Comparison of ENCODE assay signal across 8 mouse cellular contexts in genomic region chr2:92947981-92948698, GRCm38 (mm10). TPM values are rescaled to one million over a fixed set of nuclear protein-coding genes. Genes with fewer than 3 reads are reported as not detected.
DNase-seq lines count a peak whose midpoint lies in the region; ATAC-seq and TF ChIP-seq lines count a peak whose summit lies in the region.

No protein-coding gene starts in this region.

- peaks cover 37% of the 10 kb centered on the region for H3K4me1 ChIP-seq in cerebellum, adult 2 months (ENCODE audit: control insufficient read depth, insufficient read depth, low read length)
- peaks cover 5 to 17% of the 10 kb centered on the region in 2 experiments; a peak in 3 of 4 replicates for H3K4me1 ChIP-seq in heart, embryonic 14.5 days (ENCODE audit: control insufficient read depth in 2 of 2, insufficient read depth in 2 of 2, low read length in 2 of 2)
- H3K4me1 ChIP-seq in midbrain, embryonic 16.5 days (ENCODE audit: control insufficient read depth, insufficient read depth, low read length), result peaks cover 8% of the 10 kb centered on the region

- 16% methylated on average over 12 of the region's 12 CpGs for WGBS in cerebellum, adult 2 months
- 7% methylated on average over 12 of the region's 12 CpGs for WGBS in heart, embryonic 14.5 days
- WGBS in midbrain, embryonic 16.5 days, result 15% methylated on average over 12 of the region's 12 CpGs

- no peak for ATAC-seq in heart, embryonic 14.5 days (ENCODE audit: insufficient number of reproducible peaks, insufficient read depth, low FRiP score, low read depth)
- ATAC-seq in midbrain, embryonic 16.5 days, result no peak

- H3K27ac ChIP-seq in cerebellum, adult 2 months (ENCODE audit: insufficient read depth, low read length), result no peak overlapping the region
- no peak overlapping the region for H3K27ac ChIP-seq in heart, embryonic 14.5 days (replicated peaks in 1 of 2; ENCODE audit: control insufficient read depth in 1 of 2, insufficient read depth in 1 of 2, low read depth in 2 of 2, low read length in 2 of 2)
- peak overlapping the region; percentile 25; the same call in 1 of the 2 replicates for H3K27ac ChIP-seq in midbrain, embryonic 16.5 days (ENCODE audit: low read length)

- TF ChIP-seq POLR2A in cerebellum, adult 2 months (IDR thresholded peaks at IDR 0.05; ENCODE audit: borderline replicate concordance, insufficient read depth, low read length), result no peak

- no peak overlapping the region for H3K9ac ChIP-seq in heart, embryonic 14.5 days (ENCODE audit: low read length)
- H3K9ac ChIP-seq in midbrain, embryonic 16.5 days (ENCODE audit: low read depth, low read length), result 0 out of 2 replicates have a peak overlapping the region, but pooled peaks have one; percentile 11

- no peaks in the 10 kb centered on the region for H3K36me3 ChIP-seq in heart, embryonic 14.5 days (ENCODE audit: control insufficient read depth, insufficient read depth, low read length)
- no peaks in the 10 kb centered on the region for H3K36me3 ChIP-seq in midbrain, embryonic 16.5 days (ENCODE audit: control insufficient read depth, insufficient read depth, low read length)

- H3K9me3 ChIP-seq in heart, embryonic 14.5 days (ENCODE audit: control insufficient read depth, low read length), result no peaks in the 10 kb centered on the region
- no peaks in the 10 kb centered on the region for H3K9me3 ChIP-seq in midbrain, embryonic 16.5 days (replicated peaks; ENCODE audit: control insufficient read depth, low read length, poor library complexity, severe bottlenecking)

- H3K4me3 ChIP-seq in cerebellum, adult 2 months (replicated peaks; ENCODE audit: insufficient read depth, low read depth, low read length), result no peak overlapping the region
- no peak overlapping the region for H3K4me3 ChIP-seq in heart, embryonic 14.5 days (ENCODE audit: control insufficient read depth in 1 of 2, insufficient read depth in 1 of 2, low read depth in 1 of 2, low read length in 2 of 2)
- H3K4me3 ChIP-seq in midbrain, embryonic 16.5 days (ENCODE audit: low read depth, low read length), result no peak overlapping the region

- no peak for TF ChIP-seq CTCF in cerebellum, adult 2 months (IDR thresholded peaks at IDR 0.05; ENCODE audit: borderline replicate concordance, insufficient read depth, low read depth, low read length)

- no peaks in the 10 kb centered on the region for H3K27me3 ChIP-seq in cerebellum, adult 2 months (ENCODE audit: control insufficient read depth, insufficient read depth, low read length)
- 0 out of 2 replicates have a peak, but pooled peaks cover 9% of the 10 kb centered on the region for H3K27me3 ChIP-seq in heart, embryonic 14.5 days (ENCODE audit: control insufficient read depth, insufficient read depth, low read length)
- no peaks in the 10 kb centered on the region for H3K27me3 ChIP-seq in midbrain, embryonic 16.5 days (ENCODE audit: control insufficient read depth, insufficient read depth, low read depth, low read length)

- peak overlapping the region; percentile 8; the same call in 1 of the 2 replicates for H3K4me2 ChIP-seq in heart, embryonic 14.5 days (ENCODE audit: low read length)
- no peak overlapping the region for H3K4me2 ChIP-seq in midbrain, embryonic 16.5 days (ENCODE audit: low read length)

- DNase-seq in cerebellum, adult 9-10 months, result peak; percentile 36
- no peak for DNase-seq in cerebellum, adult 2 months
- DNase-seq in right cerebral cortex, adult 18-20 months, result peak; percentile 67
- no peak for DNase-seq in right cerebral cortex, postnatal 10 days (ENCODE audit: low spot score in 2 of 2)
- DNase-seq in spleen, adult 18-20 months, result no peak
- DNase-seq in right cerebral cortex, postnatal 14 days, result no peak

RNA-seq across cellular contexts. Expression of gene Syt13, which starts 33.2 kb away (rescaled TPM):
- 110 and 115 TPM in 2 replicates for polyA plus RNA-seq in cerebellum, adult 2 months (2012; rRNA removed)
- polyA plus RNA-seq in heart, embryonic 14.5 days (2014; fragmentation: Nextera tagmentation; extraction: Ambion mirVana), result 0.23 and 0.50 TPM in 2 replicates
- 112 and 145 TPM in 2 replicates for polyA plus RNA-seq in midbrain, embryonic 16.5 days (2015; fragmentation: Nextera tagmentation; extraction: Ambion mirVana)

Comparison
In these comparisons a context has a peak if more than half of its experiments do, and no peak if none do; other contexts are left out.
1. DNase-seq: peak in cerebellum, adult 9-10 months (single experiment) and right cerebral cortex, adult 18-20 months (single experiment); none in cerebellum, adult 2 months (0 of 2), right cerebral cortex, postnatal 10 days (0 of 2), spleen, adult 18-20 months (0 of 2) and right cerebral cortex, postnatal 14 days (single experiment).
2. RNA of gene Syt13, which starts 33.2 kb away (polyA plus RNA-seq): 112 to 145 TPM in midbrain, embryonic 16.5 days and 110 to 115 TPM in cerebellum, adult 2 months; 0.23 to 0.50 TPM in heart, embryonic 14.5 days; every median in the first group is over 10 times any median in the second.